Mouse (Mus musculus): ENCODE results near the gene Ncapd3. TPM values are rescaled to one million over a fixed set of nuclear protein-coding genes. Genes with fewer than 3 reads are reported as not detected.
A peak's percentile ranks its signal among the peaks of the same experiment; 100 is the strongest.

Gene Ncapd3
- 22.2 and 25.1 TPM in 2 replicates for polyA plus RNA-seq (2014; fragmentation: Nextera tagmentation; extraction: Ambion mirVana)

- ATAC-seq (ENCODE audit: insufficient number of reproducible peaks, insufficient read depth, low FRiP score, low read depth), result peak; percentile 94
- H3K4me1 ChIP-seq (ENCODE audit: control insufficient read depth in 2 of 2, insufficient read depth in 2 of 2, low read length in 2 of 2), result peaks cover 5 to 40% of the 10 kb centered on the region in 2 experiments; a peak in 3 of 4 replicates
- peak within 1 kb of the TSS; percentile 84 to 88 for H3K27ac ChIP-seq (replicated peaks in 1 of 2; ENCODE audit: control insufficient read depth in 1 of 2, insufficient read depth in 1 of 2, low read depth in 2 of 2, low read length in 2 of 2)
- H3K4me2 ChIP-seq (ENCODE audit: low read length), result peak within 1 kb of the TSS; percentile 88
- H3K27me3 ChIP-seq (ENCODE audit: control insufficient read depth, insufficient read depth, low read length), result no peaks in the 10 kb centered on the region
- no peaks in the 10 kb centered on the region for H3K9me3 ChIP-seq (ENCODE audit: control insufficient read depth, low read length)
- peaks cover 8% of the 10 kb centered on the region; the same call in 1 of the 2 replicates for H3K36me3 ChIP-seq (ENCODE audit: control insufficient read depth, insufficient read depth, low read length)
- peak within 1 kb of the TSS; percentile 97 for H3K9ac ChIP-seq (ENCODE audit: low read length)
- WGBS, result under 1% methylated on average over 66 of the region's 80 CpGs
- H3K4me3 ChIP-seq (ENCODE audit: control insufficient read depth in 1 of 2, insufficient read depth in 1 of 2, low read depth in 1 of 2, low read length in 2 of 2), result peak within 1 kb of the TSS; percentile 74 to 99
Observed at GRCm38 (mm10) chr9:27029828-27030762, at the start of gene Ncapd3, which contains the start of gene Vps26b. TSS of gene Ncapd3 (plus strand) at chr9:27030175. TSS of gene Vps26b (minus strand) at chr9:27030065.

GRCm38 (mm10) chr9:26985090-26985613, 44.8 kb upstream of the Ncapd3 start:
- H3K27ac ChIP-seq (replicated peaks in 1 of 2; ENCODE audit: control insufficient read depth in 1 of 2, insufficient read depth in 1 of 2, low read depth in 2 of 2, low read length in 2 of 2), result no peak overlapping the region
- H3K4me1 ChIP-seq (ENCODE audit: control insufficient read depth in 2 of 2, insufficient read depth in 2 of 2, low read length in 2 of 2), result no peaks in the 10 kb centered on the region
- no peaks in the 10 kb centered on the region for H3K27me3 ChIP-seq (ENCODE audit: control insufficient read depth, insufficient read depth, low read length)
- H3K4me3 ChIP-seq (ENCODE audit: control insufficient read depth in 1 of 2, insufficient read depth in 1 of 2, low read depth in 1 of 2, low read length in 2 of 2), result no peak overlapping the region
- H3K36me3 ChIP-seq (ENCODE audit: control insufficient read depth, insufficient read depth, low read length), result peaks cover 56% of the 10 kb centered on the region
- WGBS, result 74% methylated on average over 2 of the region's 2 CpGs
- no peak overlapping the region for H3K4me2 ChIP-seq (ENCODE audit: low read length)
- H3K9me3 ChIP-seq (ENCODE audit: control insufficient read depth, low read length), result no peaks in the 10 kb centered on the region
- no peak overlapping the region for H3K9ac ChIP-seq (ENCODE audit: low read length)
- no peak for ATAC-seq (ENCODE audit: insufficient number of reproducible peaks, insufficient read depth, low FRiP score, low read depth)

DNA sequence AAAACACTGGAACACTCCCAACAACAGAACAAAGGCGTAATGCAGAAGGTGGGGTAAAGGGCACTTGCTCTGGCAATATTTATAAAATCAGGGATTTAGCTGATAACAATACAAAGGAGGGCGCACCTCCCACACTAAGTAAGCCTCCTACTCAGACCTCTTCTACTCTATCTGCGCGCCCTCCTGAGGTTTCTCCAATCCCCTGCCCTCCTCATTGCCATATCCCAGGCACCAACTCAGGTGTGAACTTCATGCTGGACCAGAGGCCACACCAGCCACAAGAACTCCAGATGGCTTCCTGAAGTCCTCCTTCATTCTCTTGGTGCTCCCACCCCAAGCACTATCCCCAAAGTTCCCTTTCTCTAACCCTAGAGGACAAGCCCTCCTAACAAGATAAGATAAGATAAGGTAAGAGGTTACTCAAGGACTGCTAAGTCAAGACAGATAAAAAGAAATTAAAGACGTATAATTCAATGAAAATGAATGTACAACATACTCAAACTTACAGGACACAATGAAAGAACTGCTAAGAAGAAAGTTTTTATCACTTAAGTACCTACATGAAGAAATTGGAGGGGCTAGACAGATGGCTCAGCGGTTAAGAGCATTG, 44.2 kb upstream of the Ncapd3 start:
- H3K27me3 ChIP-seq (ENCODE audit: control insufficient read depth, insufficient read depth, low read length), result no peaks in the 10 kb centered on the region
- H3K4me1 ChIP-seq (ENCODE audit: control insufficient read depth in 2 of 2, insufficient read depth in 2 of 2, low read length in 2 of 2), result no peaks in the 10 kb centered on the region
- no peak overlapping the region for H3K4me2 ChIP-seq (ENCODE audit: low read length)
- peaks cover 61% of the 10 kb centered on the region for H3K36me3 ChIP-seq (ENCODE audit: control insufficient read depth, insufficient read depth, low read length)
- no peak overlapping the region for H3K27ac ChIP-seq (replicated peaks in 1 of 2; ENCODE audit: control insufficient read depth in 1 of 2, insufficient read depth in 1 of 2, low read depth in 2 of 2, low read length in 2 of 2)
- H3K9me3 ChIP-seq (ENCODE audit: control insufficient read depth, low read length), result no peaks in the 10 kb centered on the region
- no peak for ATAC-seq (ENCODE audit: insufficient number of reproducible peaks, insufficient read depth, low FRiP score, low read depth)
- H3K4me3 ChIP-seq (ENCODE audit: control insufficient read depth in 1 of 2, insufficient read depth in 1 of 2, low read depth in 1 of 2, low read length in 2 of 2), result no peak overlapping the region
- H3K9ac ChIP-seq (ENCODE audit: low read length), result no peak overlapping the region
- 81% methylated on average over 6 of the region's 6 CpGs for WGBS

DNA sequence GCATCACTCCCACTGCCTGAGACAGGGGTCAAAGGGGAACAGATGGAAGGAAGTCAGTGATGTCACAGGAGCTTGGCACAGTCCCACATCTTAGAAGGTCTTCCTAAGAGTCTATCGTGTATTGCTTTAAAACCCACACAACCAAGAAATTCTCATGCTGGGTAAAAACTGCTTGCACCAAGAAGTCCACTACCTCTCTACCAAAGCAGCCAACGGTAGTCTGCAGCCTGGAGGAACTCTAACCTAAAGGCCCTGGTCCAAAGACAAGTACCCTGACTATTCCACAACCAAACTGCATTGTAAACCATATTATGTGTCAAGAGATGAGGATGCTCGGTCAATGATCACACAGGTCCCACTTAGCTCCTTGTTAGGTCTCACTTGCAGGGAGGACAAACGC, 39.8 kb upstream of the Ncapd3 start:
- 87% methylated on average over 4 of the region's 4 CpGs for WGBS
- Histone ChIP-seq H3K4me3 (ENCODE audit: control insufficient read depth in 1 of 2, insufficient read depth in 1 of 2, low read depth in 1 of 2, low read length in 2 of 2) (no peak overlapping the region), H3K9me3 (ENCODE audit: control insufficient read depth, low read length) (no peaks in the 10 kb centered on the region), H3K27me3 (ENCODE audit: control insufficient read depth, insufficient read depth, low read length) (no peaks in the 10 kb centered on the region), H3K9ac (ENCODE audit: low read length) (no peak overlapping the region), H3K4me1 (ENCODE audit: control insufficient read depth in 2 of 2, insufficient read depth in 2 of 2, low read length in 2 of 2) (no peaks in the 10 kb centered on the region), H3K36me3 (ENCODE audit: control insufficient read depth, insufficient read depth, low read length) (peaks cover 58% of the 10 kb centered on the region), H3K4me2 (ENCODE audit: low read length) (no peak overlapping the region), H3K27ac (replicated peaks in 1 of 2; ENCODE audit: control insufficient read depth in 1 of 2, insufficient read depth in 1 of 2, low read depth in 2 of 2, low read length in 2 of 2) (no peak overlapping the region)
- ATAC-seq (ENCODE audit: insufficient number of reproducible peaks, insufficient read depth, low FRiP score, low read depth), result no peak

GRCm38 (mm10) chr9:26993118-26993517, 36.9 kb upstream of the Ncapd3 start:
- no peak for ATAC-seq (ENCODE audit: insufficient number of reproducible peaks, insufficient read depth, low FRiP score, low read depth)
- Histone ChIP-seq H3K4me2 (ENCODE audit: low read length) (no peak overlapping the region), H3K4me1 (ENCODE audit: control insufficient read depth in 2 of 2, insufficient read depth in 2 of 2, low read length in 2 of 2) (no peaks in the 10 kb centered on the region), H3K9ac (ENCODE audit: low read length) (no peak overlapping the region), H3K36me3 (ENCODE audit: control insufficient read depth, insufficient read depth, low read length) (peaks cover 43% of the 10 kb centered on the region), H3K4me3 (ENCODE audit: control insufficient read depth in 1 of 2, insufficient read depth in 1 of 2, low read depth in 1 of 2, low read length in 2 of 2) (no peak overlapping the region), H3K27me3 (ENCODE audit: control insufficient read depth, insufficient read depth, low read length) (no peaks in the 10 kb centered on the region), H3K9me3 (ENCODE audit: control insufficient read depth, low read length) (no peaks in the 10 kb centered on the region), H3K27ac (replicated peaks in 1 of 2; ENCODE audit: control insufficient read depth in 1 of 2, insufficient read depth in 1 of 2, low read depth in 2 of 2, low read length in 2 of 2) (no peak overlapping the region)
- 89% methylated on average over 10 of the region's 10 CpGs for WGBS

GRCm38 (mm10) chr9:26993900-26994299, 36.1 kb upstream of the Ncapd3 start:
- no peak for ATAC-seq (ENCODE audit: insufficient number of reproducible peaks, insufficient read depth, low FRiP score, low read depth)
- Histone ChIP-seq H3K4me1 (ENCODE audit: control insufficient read depth in 2 of 2, insufficient read depth in 2 of 2, low read length in 2 of 2) (no peaks in the 10 kb centered on the region), H3K9me3 (ENCODE audit: control insufficient read depth, low read length) (no peaks in the 10 kb centered on the region), H3K9ac (ENCODE audit: low read length) (no peak overlapping the region), H3K27ac (replicated peaks in 1 of 2; ENCODE audit: control insufficient read depth in 1 of 2, insufficient read depth in 1 of 2, low read depth in 2 of 2, low read length in 2 of 2) (no peak overlapping the region), H3K4me3 (ENCODE audit: control insufficient read depth in 1 of 2, insufficient read depth in 1 of 2, low read depth in 1 of 2, low read length in 2 of 2) (no peak overlapping the region), H3K36me3 (ENCODE audit: control insufficient read depth, insufficient read depth, low read length) (peaks cover 36% of the 10 kb centered on the region), H3K27me3 (ENCODE audit: control insufficient read depth, insufficient read depth, low read length) (no peaks in the 10 kb centered on the region), H3K4me2 (ENCODE audit: low read length) (no peak overlapping the region)
- WGBS, result 76% methylated on average over 3 of the region's 3 CpGs

DNA sequence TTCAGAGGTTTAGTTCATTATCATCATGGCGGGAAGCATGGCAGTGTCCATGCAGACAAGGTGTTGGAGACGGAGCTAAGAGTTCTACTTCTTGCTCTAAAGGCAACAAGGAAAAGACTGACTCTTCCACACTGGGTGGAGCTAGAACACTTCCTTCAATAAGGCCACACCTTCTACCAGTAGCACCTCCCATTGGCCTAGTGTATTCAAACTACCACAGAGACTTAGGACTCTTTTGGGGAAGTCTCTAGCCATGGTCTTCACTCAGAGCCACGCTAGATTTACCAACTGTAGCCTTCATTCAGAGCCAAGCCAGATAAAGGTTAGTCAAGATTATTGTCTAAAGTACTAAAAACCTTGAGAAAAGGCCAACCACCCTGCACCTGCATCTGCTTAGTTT, 32.9 kb upstream of the Ncapd3 start:
- ATAC-seq (ENCODE audit: insufficient number of reproducible peaks, insufficient read depth, low FRiP score, low read depth), result no peak
- Histone ChIP-seq H3K9me3 (ENCODE audit: control insufficient read depth, low read length) (no peaks in the 10 kb centered on the region), H3K4me2 (ENCODE audit: low read length) (no peak overlapping the region), H3K36me3 (ENCODE audit: control insufficient read depth, insufficient read depth, low read length) (peaks cover 4% of the 10 kb centered on the region; the same call in 1 of the 2 replicates), H3K27me3 (ENCODE audit: control insufficient read depth, insufficient read depth, low read length) (no peaks in the 10 kb centered on the region), H3K9ac (ENCODE audit: low read length) (no peak overlapping the region), H3K4me1 (ENCODE audit: control insufficient read depth in 2 of 2, insufficient read depth in 2 of 2, low read length in 2 of 2) (peaks cover 2 to 14% of the 10 kb centered on the region in 2 experiments; a peak in 3 of 4 replicates), H3K27ac (replicated peaks in 1 of 2; ENCODE audit: control insufficient read depth in 1 of 2, insufficient read depth in 1 of 2, low read depth in 2 of 2, low read length in 2 of 2) (no peak overlapping the region), H3K4me3 (ENCODE audit: control insufficient read depth in 1 of 2, insufficient read depth in 1 of 2, low read depth in 1 of 2, low read length in 2 of 2) (no peak overlapping the region)
- 83% methylated on average over 3 of the region's 3 CpGs for WGBS
